ENCODE assay signal across 29 mouse cellular contexts in the genomic region with DNA sequence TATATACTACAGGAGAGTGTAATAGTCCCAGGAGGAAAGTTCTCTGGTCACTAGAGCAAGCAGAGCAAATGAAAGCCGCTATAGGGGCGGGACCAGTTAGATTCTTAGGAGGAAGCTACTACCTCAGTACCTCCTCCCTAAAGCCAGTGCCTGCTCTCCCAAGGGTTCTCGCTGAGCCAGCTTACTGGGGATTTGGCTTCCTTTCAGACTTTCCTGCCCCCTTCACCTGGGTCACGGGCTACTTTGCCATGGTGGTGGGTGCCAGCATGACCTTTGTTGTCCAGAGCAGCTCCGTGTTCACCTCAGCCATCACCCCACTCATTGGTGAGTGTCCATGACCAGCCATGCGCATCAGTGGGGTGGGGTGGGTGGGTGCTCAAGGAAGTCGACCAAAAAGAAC. TPM values are rescaled to one million over a fixed set of nuclear protein-coding genes. Genes with fewer than 3 reads are reported as not detected.
"Had no signal": no experiment of that assay in that cellular context is flagged by ENCODE, and none has a peak within 500 bp of the region (broad histone marks: within the 10 kb centered on the region; RNA-seq: fewer than 3 reads in every experiment).

No protein-coding gene starts in this region.

- H3K9me3 ChIP-seq: forebrain, embryonic 15.5 days; heart, embryonic 13.5 days; heart, embryonic 15.5 days; hindbrain, embryonic 13.5 days; hindbrain, embryonic 15.5 days; kidney, embryonic 15.5 days; limb, embryonic 12.5 days; liver, embryonic 13.5 days had no signal

- H3K27me3 ChIP-seq: forebrain, embryonic 15.5 days had no signal

- DNase-seq: forebrain, postnatal 0 days; gastrocnemius, postnatal 14 days; gastrocnemius, postnatal 36 days; heart, adult 11 months; heart, adult 2 months; heart, postnatal 14 days; heart, postnatal 36 days; layer of hippocampus, adult 9-11 months; layer of hippocampus, postnatal 36 days; left cerebral cortex, postnatal 4 days; liver; liver, embryonic 13.5 days had no signal

- H3K36me3 ChIP-seq: forebrain, embryonic 15.5 days; heart, embryonic 13.5 days; heart, embryonic 15.5 days; hindbrain, embryonic 13.5 days; hindbrain, embryonic 15.5 days; kidney, embryonic 15.5 days; limb, embryonic 12.5 days; liver, embryonic 13.5 days had no signal

- ATAC-seq: forebrain, embryonic 15.5 days; forebrain, postnatal 0 days; hindbrain, postnatal 0 days; intestine, embryonic 16.5 days had no signal

- H3K9ac ChIP-seq: forebrain, embryonic 15.5 days; forebrain, postnatal 0 days; heart, embryonic 13.5 days; heart, embryonic 15.5 days; hindbrain, embryonic 13.5 days; hindbrain, embryonic 15.5 days; kidney, embryonic 15.5 days; limb, embryonic 12.5 days; liver, embryonic 13.5 days had no signal

- H3K27ac ChIP-seq: forebrain, embryonic 15.5 days; heart, adult 2 months; heart, embryonic 13.5 days; heart, embryonic 15.5 days; hindbrain, embryonic 13.5 days; hindbrain, embryonic 15.5 days; hindbrain, postnatal 0 days; kidney, embryonic 15.5 days; kidney, postnatal 0 days; limb, embryonic 12.5 days; liver, embryonic 13.5 days had no signal

- H3K4me2 ChIP-seq: forebrain, embryonic 15.5 days; heart, embryonic 11.5 days; heart, embryonic 13.5 days; heart, embryonic 15.5 days; hindbrain, embryonic 13.5 days; hindbrain, embryonic 15.5 days; kidney, embryonic 15.5 days; limb, embryonic 12.5 days; liver, embryonic 11.5 days; liver, embryonic 13.5 days had no signal

- H3K4me3 ChIP-seq: forebrain, embryonic 15.5 days; heart, adult 2 months; heart, embryonic 13.5 days; heart, embryonic 15.5 days; hindbrain, embryonic 13.5 days; hindbrain, embryonic 15.5 days; kidney, embryonic 15.5 days; limb, embryonic 12.5 days; liver, embryonic 13.5 days had no signal

RNA-seq across cellular contexts. Expression of a gene that starts 3.2 kb away (rescaled TPM):
- polyA plus RNA-seq: forebrain, embryonic 15.5 days; heart, adult 2 months; heart, embryonic 11.5 days; heart, embryonic 13.5 days; heart, embryonic 15.5 days; heart, postnatal 0 days; hindbrain, embryonic 11.5 days; hindbrain, embryonic 13.5 days; intestine, embryonic 14.5 days; intestine, embryonic 16.5 days; kidney, embryonic 15.5 days; kidney, postnatal 0 days; large intestine, adult 2 months; limb, embryonic 12.5 days; liver, embryonic 11.5 days; liver, embryonic 13.5 days had no signal

RNA-seq across cellular contexts. Expression of a gene that starts 13.8 kb away (rescaled TPM):
- polyA plus RNA-seq: forebrain, embryonic 15.5 days; forebrain, postnatal 0 days; heart, embryonic 11.5 days; heart, embryonic 13.5 days; heart, embryonic 15.5 days; heart, postnatal 0 days; hindbrain, embryonic 11.5 days; hindbrain, embryonic 13.5 days; hindbrain, postnatal 0 days; intestine, embryonic 14.5 days; limb, embryonic 12.5 days; limb, embryonic 14.5 days; liver, embryonic 11.5 days; liver, embryonic 13.5 days had no signal

RNA-seq across cellular contexts. Expression of a gene that starts 14.8 kb away (rescaled TPM):
- polyA plus RNA-seq: forebrain, embryonic 15.5 days; heart, adult 2 months; heart, postnatal 0 days; hindbrain, embryonic 11.5 days; hindbrain, embryonic 13.5 days; limb, embryonic 12.5 days had no signal
